Mouse (Mus musculus) heart, embryonic 10.5 days (tissue): ENCODE measurements around the gene Sass6. TPM values are rescaled to one million over a fixed set of nuclear protein-coding genes. Genes with fewer than 3 reads are reported as not detected.
"Not testable (repeated sequence)": the region's sequence is repeated elsewhere in the genome, so short reads cannot be mapped to it uniquely, and the experiment has no call there.

Source experiments
- DNase-seq: peaks from one replicate; pipeline ENCODE4 v3.0.0-alpha.2; 2017; ENCODE audit warnings: low spot score
- H3K27ac ChIP-seq: fragments of 300-500 bp; sonication (generic); 2 replicates; pipeline ENCODE4 v1.5.1; 2016; ENCODE audit warnings: mild to moderate bottlenecking
- H3K27me3 ChIP-seq: fragments of 300-500 bp; sonication (generic); 2 replicates; pipeline ENCODE4 v1.6.1; 2016; ENCODE audit warnings: mild to moderate bottlenecking; ENCODE audit not compliant: poor library complexity, insufficient read depth, severe bottlenecking
- H3K36me3 ChIP-seq: fragments of 300-500 bp; sonication (generic); 2 replicates; pipeline ENCODE4 v1.6.1; 2016; ENCODE audit warnings: mild to moderate bottlenecking, moderate library complexity
- H3K4me1 ChIP-seq: fragments of 300-500 bp; sonication (generic); 2 replicates; pipeline ENCODE4 v1.6.1; 2016; ENCODE audit warnings: mild to moderate bottlenecking
- H3K4me3 ChIP-seq: fragments of 300-500 bp; sonication (generic); 2 replicates; pipeline ENCODE4 v1.5.1; 2016; ENCODE audit warnings: mild to moderate bottlenecking, moderate library complexity
- H3K9me3 ChIP-seq: fragments of 300-500 bp; sonication (generic); 2 replicates; pipeline ENCODE4 v1.6.1; 2016; ENCODE audit warnings: mild to moderate bottlenecking, moderate library complexity
- WGBS: fragments of 180-500 bp; shearing (Covaris S2); methylation state at CpG from one replicate; pipeline ENCODE4 v1.1.7; 2016; 5-methylcytosine and 5-hydroxymethylcytosine counted together
- polyA plus RNA-seq: library from polyadenylated mRNA; unstranded; fragments of >200 nt; fragmentation: Nextera tagmentation; extraction: Ambion mirVana; gene quantifications from 2 replicates; pipeline ENCODE4 v1.2.1, GENCODE M21; 2016

The Sass6 gene
- 21.7 and 21.9 TPM in 2 replicates for polyA plus RNA-seq

GRCm38 (mm10) chr3:116594728-116595602 lies at the start of gene Sass6:
Gene Sass6, plus strand, starts transcription at chr3:116594982.
- H3K4me3 ChIP-seq: peak within 1 kb of the TSS; percentile 86
- H3K27me3 ChIP-seq: no peaks in the 10 kb centered on the region
- H3K9me3 ChIP-seq: no peaks in the 10 kb centered on the region
- H3K27ac ChIP-seq: peak within 1 kb of the TSS; percentile 95
- peak; percentile 97 for DNase-seq
- under 1% methylated on average over 65 of the region's 65 CpGs for WGBS
- peaks cover 21% of the 10 kb centered on the region for H3K36me3 ChIP-seq
- peaks cover 3% of the 10 kb centered on the region; the same call in 1 of the 2 replicates for H3K4me1 ChIP-seq

GRCm38 (mm10) chr3:116547430-116547829 lies 47.4 kb upstream of the Sass6 start:
- 93% methylated on average over 5 of the region's 5 CpGs for WGBS
- Histone ChIP-seq H3K4me3 (no peak overlapping the region), H3K27ac (no peak overlapping the region), H3K4me1 (peaks cover 2% of the 10 kb centered on the region; the same call in 1 of the 2 replicates), H3K36me3 (peaks cover 84% of the 10 kb centered on the region), H3K9me3 (no peaks in the 10 kb centered on the region), H3K27me3 (no peaks in the 10 kb centered on the region)
- no peak for DNase-seq

GRCm38 (mm10) chr3:116551362-116551761 lies 43.4 kb upstream of the Sass6 start:
- no peak overlapping the region for H3K27ac ChIP-seq
- no peaks in the 10 kb centered on the region for H3K9me3 ChIP-seq
- 92% methylated on average over 5 of the region's 5 CpGs for WGBS
- DNase-seq: peak; percentile 30
- H3K4me3 ChIP-seq: no peak overlapping the region
- H3K27me3 ChIP-seq: no peaks in the 10 kb centered on the region
- no peaks in the 10 kb centered on the region for H3K4me1 ChIP-seq
- peaks cover 51% of the 10 kb centered on the region for H3K36me3 ChIP-seq

GRCm38 (mm10) chr3:116561315-116561714 lies 33.5 kb upstream of the Sass6 start:
- WGBS: 94% methylated on average over 14 of the region's 14 CpGs
- H3K4me1 ChIP-seq, H3K4me3 ChIP-seq, DNase-seq, H3K27me3 ChIP-seq, H3K9me3 ChIP-seq: not testable (repeated sequence)
- Histone ChIP-seq H3K36me3 (peaks cover 13% of the 10 kb centered on the region), H3K27ac (peak overlapping the region; percentile 93; the same call in 1 of the 2 replicates)

GRCm38 (mm10) chr3:116562408-116563094 lies 32.2 kb upstream of the Sass6 start, which contains the start of gene Lrrc39:
Gene Lrrc39, plus strand, starts transcription at chr3:116562973.
- Histone ChIP-seq H3K4me3 (peak within 1 kb of the TSS; percentile 63), H3K4me1 (peaks cover 7% of the 10 kb centered on the region), H3K9me3 (no peaks in the 10 kb centered on the region), H3K36me3 (peaks cover 25% of the 10 kb centered on the region), H3K27ac (peak within 1 kb of the TSS; percentile 93), H3K27me3 (no peaks in the 10 kb centered on the region)
- 20% methylated on average over 7 of the region's 7 CpGs for WGBS
- peak; percentile 92 for DNase-seq

- Histone ChIP-seq H3K4me3 (peak overlapping the region; percentile 63), H3K4me1 (peaks cover 7% of the 10 kb centered on the region), H3K27me3 (no peaks in the 10 kb centered on the region), H3K36me3 (peaks cover 30% of the 10 kb centered on the region), H3K9me3 (no peaks in the 10 kb centered on the region), H3K27ac (peak overlapping the region; percentile 93)
- WGBS: 30% methylated on average over 7 of the region's 7 CpGs
- DNase-seq: no peak
These were observed 31.7 kb upstream of the Sass6 start for GRCm38 (mm10) chr3:116563095-116563492.

- no peaks in the 10 kb centered on the region for H3K27me3 ChIP-seq
- WGBS: 65% methylated on average over 2 of the region's 2 CpGs
- H3K36me3 ChIP-seq: peaks cover 72% of the 10 kb centered on the region
- no peak overlapping the region for H3K4me3 ChIP-seq
- H3K27ac ChIP-seq: no peak overlapping the region
- H3K9me3 ChIP-seq: no peaks in the 10 kb centered on the region
- no peaks in the 10 kb centered on the region for H3K4me1 ChIP-seq
- DNase-seq: no peak
These were observed 24.2 kb upstream of the Sass6 start for GRCm38 (mm10) chr3:116570628-116571027.

GRCm38 (mm10) chr3:116577286-116577685 lies 17.5 kb upstream of the Sass6 start:
- Histone ChIP-seq H3K27ac (no peak overlapping the region), H3K4me3 (no peak overlapping the region), H3K36me3 (peaks cover 58% of the 10 kb centered on the region), H3K9me3 (no peaks in the 10 kb centered on the region), H3K27me3 (no peaks in the 10 kb centered on the region), H3K4me1 (no peaks in the 10 kb centered on the region)
- no peak for DNase-seq
- 62% methylated on average over 3 of the region's 3 CpGs for WGBS

GRCm38 (mm10) chr3:116582201-116582600 lies 12.6 kb upstream of the Sass6 start:
- Histone ChIP-seq H3K27me3 (no peaks in the 10 kb centered on the region), H3K4me1 (no peaks in the 10 kb centered on the region), H3K4me3 (no peak overlapping the region), H3K9me3 (no peaks in the 10 kb centered on the region), H3K36me3 (peaks cover 87% of the 10 kb centered on the region), H3K27ac (no peak overlapping the region)
- WGBS: 80% methylated on average over 9 of the region's 9 CpGs
- no peak for DNase-seq

GRCm38 (mm10) chr3:116594076-116594727 lies 580 bp upstream of the Sass6 start:
- Histone ChIP-seq H3K9me3 (no peaks in the 10 kb centered on the region), H3K36me3 (peaks cover 28% of the 10 kb centered on the region), H3K27ac (peak overlapping the region; percentile 95), H3K27me3 (no peaks in the 10 kb centered on the region), H3K4me3 (peak overlapping the region; percentile 86), H3K4me1 (peaks cover 3% of the 10 kb centered on the region; the same call in 1 of the 2 replicates)
- WGBS: 2% methylated on average over 22 of the region's 22 CpGs
- no peak for DNase-seq

GRCm38 (mm10) chr3:116595603-116595991 lies 815 bp downstream of the Sass6 start:
- DNase-seq: no peak
- Histone ChIP-seq H3K27ac (peak overlapping the region; percentile 95; the same call in 1 of the 2 replicates), H3K9me3 (no peaks in the 10 kb centered on the region), H3K27me3 (no peaks in the 10 kb centered on the region), H3K4me3 (peak overlapping the region; percentile 86), H3K36me3 (peaks cover 14% of the 10 kb centered on the region), H3K4me1 (peaks cover 3% of the 10 kb centered on the region; the same call in 1 of the 2 replicates)
- 8% methylated on average over 10 of the region's 10 CpGs for WGBS

GRCm38 (mm10) chr3:116599705-116600104 lies 4.9 kb downstream of the Sass6 start:
- no peak overlapping the region for H3K27ac ChIP-seq
- no peaks in the 10 kb centered on the region for H3K4me1 ChIP-seq
- peaks cover 2% of the 10 kb centered on the region; the same call in 1 of the 2 replicates for H3K36me3 ChIP-seq
- 84% methylated on average over 2 of the region's 2 CpGs for WGBS
- no peaks in the 10 kb centered on the region for H3K27me3 ChIP-seq
- H3K4me3 ChIP-seq: no peak overlapping the region
- no peaks in the 10 kb centered on the region for H3K9me3 ChIP-seq
- no peak for DNase-seq
